Mouse (Mus musculus) embryo, embryonic 11 days (tissue): ENCODE measurements around the gene Map3k6.

ENCODE experiments used
- DNase-seq: peaks from one replicate; pipeline ENCODE4 v3.0.0-alpha.2; 2015

Gene Map3k6

GRCm38 (mm10) chr4:133240490-133240921 lies at the start of gene Map3k6:
Gene Map3k6 (plus strand): TSS chr4:133240818.
- DNase-seq: peak; percentile 50

DNA sequence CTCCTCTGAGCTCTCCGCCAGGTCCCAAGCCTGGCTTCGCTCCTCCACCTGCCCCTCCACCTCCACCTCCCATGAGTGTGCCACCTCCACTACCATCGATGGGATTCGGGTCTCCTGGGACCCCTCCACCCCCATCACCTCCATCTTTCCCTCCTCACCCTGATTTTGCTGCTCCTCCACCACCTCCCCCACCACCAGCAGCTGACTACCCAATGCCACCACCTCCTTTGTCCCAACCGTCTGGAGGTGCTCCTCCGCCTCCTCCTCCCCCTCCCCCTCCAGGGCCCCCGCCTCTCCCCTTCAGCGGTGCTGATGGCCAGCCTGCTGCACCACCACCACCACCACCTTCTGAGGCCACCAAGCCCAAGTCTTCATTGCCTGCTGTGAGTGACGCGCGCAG lies 46.1 kb upstream of the Map3k6 start:
- no peak for DNase-seq

DNA sequence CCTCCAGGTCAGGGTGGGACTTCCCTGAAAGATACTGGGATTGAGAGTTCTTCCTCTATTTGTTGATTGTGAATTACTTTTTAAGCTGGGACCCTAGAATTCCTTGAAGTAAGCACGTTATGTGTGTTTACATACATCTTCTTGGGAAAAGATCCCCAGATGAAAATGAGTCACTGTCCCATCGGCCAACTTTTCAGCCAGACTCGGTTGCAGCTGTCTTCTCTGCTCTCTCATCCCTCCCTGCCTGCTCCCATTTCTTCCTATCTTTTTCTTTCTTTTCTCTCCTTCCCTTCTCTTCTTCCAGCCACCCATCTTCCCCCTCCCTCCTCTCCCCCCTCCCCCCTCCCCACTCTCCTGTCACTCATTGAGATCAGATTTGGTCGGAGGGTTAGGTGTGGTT lies 45.6 kb upstream of the Map3k6 start:
- DNase-seq: no peak

DNA sequence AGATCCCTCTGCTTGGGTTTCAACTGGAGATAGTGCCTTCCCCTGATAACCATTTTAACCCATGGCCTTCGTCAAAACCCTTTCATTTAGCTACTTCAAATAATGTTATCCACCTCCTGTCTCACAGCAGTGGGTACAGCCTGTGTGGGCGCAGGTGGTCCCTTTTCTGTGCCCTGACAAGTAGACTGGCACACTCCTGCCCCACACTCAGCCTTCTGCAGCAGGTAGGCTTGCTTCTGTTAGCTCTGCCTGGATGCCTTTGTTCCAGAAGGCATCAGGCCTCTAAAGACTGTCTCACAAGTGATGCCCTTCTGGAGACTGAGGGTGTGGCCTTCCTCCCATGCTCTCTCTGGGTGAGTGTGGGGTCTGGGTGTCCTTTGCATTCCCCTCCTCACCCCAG lies 44.5 kb upstream of the Map3k6 start:
- no peak for DNase-seq

DNA sequence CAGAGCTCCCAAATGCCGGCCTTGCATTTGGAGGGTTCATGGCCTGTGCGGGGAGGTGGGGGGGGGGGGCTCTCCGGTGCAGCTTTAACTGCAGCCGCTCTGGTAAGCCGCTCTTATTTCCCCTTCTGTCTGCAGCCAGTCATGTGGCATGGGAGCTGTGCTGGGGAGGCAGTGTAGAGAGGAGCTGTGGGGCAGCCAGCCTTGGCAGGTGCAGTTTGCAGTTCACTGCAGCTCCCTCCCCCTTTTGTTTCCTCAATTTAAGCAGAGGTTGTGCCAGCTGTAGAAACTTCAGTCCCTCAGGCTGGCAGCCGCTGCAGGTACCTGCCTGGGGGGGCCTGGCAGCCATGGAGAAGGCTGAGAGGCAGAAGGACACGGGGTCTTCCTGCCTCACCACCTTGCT lies 43.8 kb upstream of the Map3k6 start:
- DNase-seq: no peak

DNA sequence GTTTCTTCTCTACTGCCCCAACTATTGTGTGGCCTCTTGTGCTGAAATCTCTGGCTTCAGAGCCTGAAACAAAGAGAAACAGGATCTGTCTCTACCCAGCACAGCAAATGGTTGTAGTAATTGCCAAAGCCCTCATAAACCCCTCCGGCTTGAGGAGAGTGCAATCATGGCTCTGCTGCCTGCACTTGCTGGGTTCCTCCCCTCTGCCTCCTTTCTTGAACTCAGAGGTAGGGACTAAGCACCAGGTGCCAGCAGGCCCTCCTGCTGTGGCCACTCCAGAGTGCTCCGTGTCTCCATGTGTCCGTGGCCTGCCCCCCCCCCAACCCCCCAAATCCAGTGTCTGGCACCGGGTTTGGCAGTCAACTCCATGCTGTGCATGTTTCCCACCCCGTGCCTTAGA lies 43.3 kb upstream of the Map3k6 start:
- DNase-seq: no peak

DNA sequence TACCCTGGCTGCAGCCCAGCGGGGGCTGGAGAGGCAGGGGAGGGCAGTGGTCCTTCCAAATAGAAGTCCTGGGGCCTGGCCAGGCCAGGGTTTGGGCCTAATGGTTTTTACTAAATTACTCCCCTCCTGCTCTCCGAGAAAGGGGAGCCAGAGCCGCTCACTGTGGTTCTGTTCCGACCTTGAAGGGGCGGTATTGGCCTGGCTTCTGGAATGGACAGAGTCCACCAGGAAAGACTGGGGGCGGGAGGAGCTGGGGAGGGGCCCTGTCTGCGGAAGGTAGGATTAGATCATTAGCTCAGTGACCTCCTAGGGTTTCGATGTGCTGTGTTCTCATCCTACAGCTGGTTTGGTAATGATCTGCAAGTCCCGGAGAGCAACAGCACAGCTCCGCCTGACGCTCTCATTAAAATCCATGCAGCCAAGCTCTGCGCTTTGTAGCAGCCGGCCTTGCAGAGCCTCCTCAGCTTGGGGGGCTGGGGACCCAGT lies 42.8 kb upstream of the Map3k6 start:
- DNase-seq: peak; percentile 55

DNA sequence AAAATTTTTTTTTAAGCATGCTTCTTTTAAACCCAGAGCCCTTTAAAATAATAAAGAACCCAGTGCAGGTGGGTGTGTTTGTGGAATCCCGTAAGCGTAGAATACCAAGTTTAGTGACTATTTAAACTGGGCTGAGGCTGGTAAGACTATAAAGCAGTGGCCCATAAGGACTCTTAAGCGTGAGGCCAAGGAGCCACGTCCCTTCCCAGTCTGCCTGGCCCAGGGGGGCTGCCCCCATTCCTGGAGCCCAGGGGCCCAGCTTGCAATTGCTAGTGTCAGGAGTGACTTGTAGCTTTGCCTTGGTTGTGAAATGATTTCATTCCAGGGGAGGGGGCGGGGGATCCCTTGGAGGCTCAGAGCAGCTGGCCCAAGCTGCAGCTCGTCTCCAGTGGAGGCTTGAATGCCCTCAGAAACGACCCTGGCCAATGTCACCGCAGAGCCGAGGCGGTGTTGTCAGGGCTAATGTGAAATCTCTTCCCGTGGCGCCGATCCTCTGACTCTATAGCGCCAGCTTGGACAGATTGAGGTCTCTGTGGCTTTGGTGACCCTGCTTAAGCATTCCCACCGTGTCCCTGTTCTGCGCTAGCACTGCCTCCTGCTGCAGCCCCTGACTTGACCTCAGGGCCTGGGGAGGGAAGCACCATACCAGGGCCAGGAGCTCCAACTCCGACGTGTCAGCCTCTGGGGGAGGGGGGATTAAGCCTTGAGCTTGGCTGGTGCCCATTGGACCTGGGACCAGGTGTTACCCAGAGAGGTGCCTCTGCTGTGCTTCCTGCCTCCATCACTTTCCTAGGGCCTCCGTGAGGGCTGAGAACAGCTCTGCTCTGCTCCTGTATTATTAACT lies 42.1 kb upstream of the Map3k6 start:
- peak; percentile 77 for DNase-seq

GRCm38 (mm10) chr4:133199743-133200142 lies 40.9 kb upstream of the Map3k6 start:
- no peak for DNase-seq

- no peak for DNase-seq
Measured at GRCm38 (mm10) chr4:133200343-133200742, 40.3 kb upstream of the Map3k6 start.

- peak; percentile 54 for DNase-seq
Measured at GRCm38 (mm10) chr4:133201006-133201771, 39.4 kb upstream of the Map3k6 start.

- no peak for DNase-seq
Measured at GRCm38 (mm10) chr4:133202254-133202653, 38.4 kb upstream of the Map3k6 start.

GRCm38 (mm10) chr4:133203591-133203990 lies 37.0 kb upstream of the Map3k6 start:
- no peak for DNase-seq

GRCm38 (mm10) chr4:133204379-133204778 lies 36.2 kb upstream of the Map3k6 start:
- DNase-seq: no peak

DNA sequence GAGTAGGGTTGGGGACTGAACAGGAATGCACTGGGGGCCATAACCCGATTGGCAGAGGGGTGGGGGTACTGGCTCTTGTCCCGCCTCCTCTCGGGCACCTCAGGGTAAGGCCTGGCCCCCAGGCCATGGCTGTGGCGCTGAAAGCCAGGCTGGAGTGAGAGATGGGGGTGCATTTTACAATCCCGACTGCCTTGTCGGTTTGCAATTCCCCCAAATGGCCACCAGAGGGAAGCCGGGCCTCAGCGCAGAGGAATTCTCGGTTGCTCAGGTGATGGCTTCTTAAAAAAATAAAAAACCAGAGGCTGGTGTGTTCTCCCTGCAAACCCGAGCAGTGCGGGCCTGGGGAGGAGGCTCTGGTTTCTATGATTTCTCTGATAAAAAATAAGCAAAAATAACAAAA lies 31.3 kb upstream of the Map3k6 start:
- DNase-seq: peak; percentile 75

DNA sequence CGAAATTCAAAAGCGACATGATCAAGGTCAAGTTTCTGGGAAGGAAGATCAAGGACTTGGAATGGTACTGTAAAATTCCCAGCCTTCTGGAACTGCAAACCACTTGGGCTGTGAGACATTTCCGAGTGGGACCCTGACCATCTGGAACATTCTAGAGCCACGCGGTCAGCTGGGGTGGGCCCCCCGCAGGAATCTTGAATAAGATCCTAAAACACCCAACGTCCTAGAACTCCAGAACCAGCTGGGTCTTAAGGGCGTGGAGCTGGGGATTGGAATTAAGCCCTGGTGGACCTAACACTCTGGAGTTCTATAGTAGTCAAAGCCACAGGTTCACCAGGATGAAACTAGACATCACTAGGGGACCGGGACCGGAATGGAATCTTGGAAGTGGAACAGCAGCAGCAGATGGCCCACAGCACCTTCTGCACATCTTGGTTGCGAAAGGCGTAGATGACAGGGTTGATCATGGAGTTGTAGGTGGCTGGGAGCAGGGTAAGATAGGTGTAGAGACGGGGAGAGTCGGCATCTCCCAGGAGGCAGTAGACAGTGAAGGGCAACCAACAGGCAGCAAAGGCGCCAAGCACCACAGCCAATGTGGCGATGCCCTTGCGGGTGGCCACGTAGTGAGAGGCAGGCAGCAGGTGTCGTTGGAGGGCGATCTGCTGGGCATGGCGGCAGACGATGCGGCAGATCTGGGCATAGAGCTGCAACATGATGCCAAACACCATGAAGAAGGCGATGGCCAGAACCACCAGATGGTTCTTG lies 30.4 kb upstream of the Map3k6 start:
- DNase-seq: no peak

DNA sequence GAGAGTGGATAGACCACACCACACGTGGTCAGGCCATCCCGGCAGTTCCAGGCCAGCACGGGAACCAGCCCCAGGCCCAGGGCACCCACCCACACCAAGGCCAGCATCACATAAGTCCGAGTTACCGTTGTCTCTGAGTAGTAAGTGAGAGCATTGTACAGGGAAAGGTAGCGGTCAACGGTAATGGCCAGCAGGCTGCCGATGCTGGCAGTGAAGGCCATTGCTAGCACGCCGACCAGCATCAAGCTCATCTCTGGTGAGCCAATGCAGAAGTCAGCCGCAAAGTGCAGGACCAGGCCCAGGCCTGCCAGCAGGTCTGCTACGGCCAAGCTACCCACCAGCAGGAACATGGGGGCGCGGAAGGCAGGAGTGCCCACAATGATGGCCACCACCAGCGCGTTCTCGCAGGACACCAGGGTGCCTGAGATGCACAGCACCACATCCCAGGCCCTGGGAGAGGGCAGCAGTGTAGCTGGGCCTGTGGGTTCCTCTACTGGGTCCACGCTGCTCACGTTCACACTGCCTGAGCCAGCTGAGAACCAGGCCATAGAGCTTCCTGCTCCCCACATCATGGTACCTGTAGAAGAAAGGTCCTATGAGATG lies 29.7 kb upstream of the Map3k6 start:
- no peak for DNase-seq

GRCm38 (mm10) chr4:133211751-133212561 lies 28.7 kb upstream of the Map3k6 start, which contains the start of the genes Cd164l2 and Gpr3:
Gene Cd164l2 (plus strand): TSS chr4:133212131.
Gene Gpr3 (minus strand): TSS chr4:133212536.
- DNase-seq: no peak

DNA sequence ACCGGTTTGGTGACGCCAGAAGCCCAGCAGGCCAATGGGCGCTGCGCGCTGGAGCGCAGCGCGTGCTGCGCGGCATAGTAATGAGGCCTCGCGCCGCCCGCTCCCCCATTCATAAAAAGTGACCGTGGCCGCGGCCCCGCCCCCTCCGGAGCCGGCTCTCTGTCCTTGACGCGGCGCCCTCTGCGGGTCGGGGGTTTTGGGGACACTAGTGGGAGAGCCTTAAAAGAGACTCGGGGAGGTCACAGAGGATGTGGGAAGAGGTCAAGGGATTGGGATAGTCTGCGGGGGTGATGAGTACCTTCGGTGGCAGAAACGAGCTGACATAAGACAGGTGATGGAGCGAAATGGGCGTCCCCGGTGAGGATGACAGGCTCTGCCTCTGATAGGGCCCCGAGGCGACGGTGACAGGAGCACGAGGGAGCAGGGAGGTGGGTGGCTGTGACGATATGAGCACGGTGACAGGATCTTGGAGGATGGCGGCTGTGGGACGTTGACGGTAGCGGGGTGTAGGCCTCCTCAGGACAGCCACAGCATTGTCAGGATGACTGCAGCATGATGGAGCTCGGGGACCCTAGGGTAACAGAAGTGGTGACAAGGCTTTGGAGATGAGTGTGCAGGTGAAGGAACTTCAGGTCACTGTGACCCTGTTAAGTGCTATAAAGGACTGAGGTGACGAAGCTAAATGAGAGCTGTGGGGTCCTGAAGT lies 27.9 kb upstream of the Map3k6 start:
- peak; percentile 92 for DNase-seq

DNA sequence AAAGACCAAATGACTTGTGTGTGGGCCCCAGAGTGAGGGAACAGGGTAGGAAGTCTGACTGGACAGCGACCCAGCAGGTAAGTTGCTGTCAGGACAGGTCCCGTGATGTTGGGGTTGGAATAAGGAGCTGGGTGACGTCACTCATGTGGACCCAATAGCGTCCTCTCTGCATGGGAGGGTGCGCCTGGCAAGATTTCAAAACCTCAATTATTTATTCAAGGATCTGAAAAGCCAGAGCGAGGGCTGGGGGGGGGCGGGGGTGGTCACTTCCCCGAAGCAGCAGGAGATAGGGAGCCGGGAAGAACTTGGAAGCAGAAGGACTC lies 27.4 kb upstream of the Map3k6 start:
- no peak for DNase-seq

DNA sequence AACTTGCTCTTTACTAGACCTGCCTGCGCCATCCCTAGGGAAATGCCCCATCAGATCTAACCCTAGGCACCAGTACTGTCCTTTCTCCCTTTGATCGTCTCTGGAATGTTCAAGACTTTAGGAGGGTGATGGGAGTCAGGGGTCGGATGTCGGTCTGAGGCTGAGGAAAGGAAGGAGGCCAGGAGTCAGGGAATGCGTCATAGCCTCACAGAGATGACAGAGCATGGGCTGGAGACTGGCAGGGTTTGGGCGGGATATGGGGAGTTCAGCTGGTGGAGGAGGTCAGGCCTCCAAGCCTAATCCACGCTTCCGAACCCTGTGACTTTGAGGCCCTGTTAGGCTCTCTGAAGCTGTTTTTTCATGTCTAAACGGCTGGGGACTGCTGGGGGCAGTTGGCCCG lies 27.0 kb upstream of the Map3k6 start:
- DNase-seq: no peak
